Mouse (Mus musculus) kidney, adult 18-20 months (tissue): ENCODE measurements around the gene Hmgb1.

Source experiments
- DNase-seq: peaks from one replicate; pipeline ENCODE4 v3.0.0; 2021

Hmgb1 gene

DNA sequence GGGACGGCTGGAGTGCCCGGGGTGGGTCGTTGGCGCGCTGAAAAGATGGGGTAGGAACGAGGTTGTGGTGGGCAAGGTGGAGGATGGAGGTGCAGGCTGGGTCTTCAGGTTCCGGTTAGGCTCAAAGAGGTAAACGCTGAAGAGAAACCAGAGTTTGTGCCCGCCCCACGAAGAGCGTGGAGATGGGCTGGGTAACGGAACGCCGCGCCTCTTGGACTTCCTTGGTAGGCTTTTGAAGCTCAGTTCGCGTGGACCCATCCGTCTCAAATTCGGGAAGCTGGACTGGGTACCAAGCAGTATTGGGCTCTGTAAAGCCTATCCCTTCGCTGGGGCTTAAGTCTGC lies 526 bp upstream of the Hmgb1 start:
- DNase-seq, result no peak

DNA sequence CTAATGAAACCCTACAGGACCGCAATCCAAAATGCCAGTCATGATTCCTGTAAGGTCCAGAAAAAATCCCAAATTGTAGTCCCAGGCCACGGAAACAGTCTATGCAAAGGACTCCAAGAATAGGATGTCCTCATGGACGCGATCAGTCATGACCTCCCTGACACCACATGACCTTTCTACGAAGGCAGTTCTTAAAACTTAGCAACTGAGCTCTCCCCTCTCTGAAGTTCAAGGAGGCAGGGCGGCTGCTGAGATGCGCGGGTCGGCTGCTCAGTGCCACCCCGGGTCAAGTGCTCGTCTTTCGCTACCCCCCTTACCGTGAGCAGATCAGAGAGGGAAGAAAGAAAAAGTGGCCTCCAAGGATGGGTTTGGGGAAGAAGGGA lies 577 bp downstream of the Hmgb1 start:
- no peak for DNase-seq

DNA sequence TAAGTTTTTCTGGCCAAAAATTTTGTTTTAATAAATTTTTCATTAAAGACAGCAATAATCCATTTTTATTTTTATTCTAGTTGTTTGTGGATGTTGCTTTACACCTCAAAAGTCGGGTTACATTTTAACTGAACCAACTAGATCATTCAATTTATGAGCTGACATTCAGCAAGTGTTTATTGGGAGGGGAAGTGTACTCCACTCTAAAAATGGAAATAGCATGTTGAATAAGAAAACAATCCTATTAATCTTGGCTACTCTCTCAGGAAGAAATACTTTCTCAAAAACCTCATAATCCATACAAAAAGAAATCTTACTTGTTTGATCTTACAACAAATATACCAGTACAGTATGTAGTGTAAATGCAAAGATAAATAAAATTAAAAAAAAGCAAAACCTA lies 1.2 kb downstream of the Hmgb1 start:
- DNase-seq, result no peak

DNA sequence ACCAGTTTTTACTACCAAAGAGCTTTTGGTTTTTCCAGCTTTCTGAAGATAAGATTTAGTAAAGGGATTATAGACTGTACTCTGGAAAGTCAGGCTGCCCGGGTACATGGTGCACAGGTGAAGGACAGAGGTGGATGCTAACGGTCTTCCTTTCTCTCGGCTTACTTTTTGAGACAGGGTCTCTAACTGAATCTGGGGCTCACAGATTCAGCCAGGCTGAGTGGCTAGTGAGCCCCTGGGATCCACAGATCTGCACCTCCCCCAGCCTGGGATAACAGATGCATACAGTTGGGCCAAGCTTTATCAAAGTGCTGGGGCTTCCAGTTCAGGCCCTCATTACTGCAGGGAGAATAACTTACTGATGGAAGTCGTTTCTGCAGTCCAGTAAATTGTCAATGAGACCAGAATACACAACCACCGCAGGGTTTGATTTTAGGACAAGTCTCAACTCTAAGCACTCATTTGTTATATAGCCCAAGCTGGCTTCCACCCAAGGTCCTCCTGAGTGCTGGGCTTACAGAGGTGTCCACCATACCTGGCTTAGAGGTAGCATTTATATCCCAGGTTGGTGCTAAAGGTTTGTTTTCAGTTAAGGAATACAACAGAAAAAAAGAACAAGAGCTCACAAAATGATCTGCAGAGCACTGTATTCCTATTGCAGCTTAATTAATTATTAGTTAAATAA lies 2.0 kb downstream of the Hmgb1 start:
- no peak for DNase-seq

DNA sequence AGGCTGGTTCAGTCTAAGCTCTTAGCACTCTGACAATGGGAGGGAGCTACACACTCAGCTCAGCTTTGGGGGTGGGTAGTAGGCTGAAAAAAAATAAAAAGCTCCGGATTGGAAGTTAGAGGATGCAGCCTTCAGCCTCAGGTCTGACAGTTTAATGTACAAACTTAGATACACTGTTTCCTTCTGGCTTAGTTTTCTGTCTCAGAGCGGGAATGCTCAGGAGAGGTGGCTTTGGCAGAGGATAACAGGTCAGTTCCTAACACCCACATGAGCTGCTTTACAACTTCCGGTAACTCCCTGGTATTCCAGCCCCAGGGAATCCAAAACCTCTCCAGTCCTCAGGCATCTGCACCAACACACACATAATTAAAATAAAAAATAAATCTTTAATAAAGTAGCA lies 4.5 kb downstream of the Hmgb1 start:
- no peak for DNase-seq

DNA sequence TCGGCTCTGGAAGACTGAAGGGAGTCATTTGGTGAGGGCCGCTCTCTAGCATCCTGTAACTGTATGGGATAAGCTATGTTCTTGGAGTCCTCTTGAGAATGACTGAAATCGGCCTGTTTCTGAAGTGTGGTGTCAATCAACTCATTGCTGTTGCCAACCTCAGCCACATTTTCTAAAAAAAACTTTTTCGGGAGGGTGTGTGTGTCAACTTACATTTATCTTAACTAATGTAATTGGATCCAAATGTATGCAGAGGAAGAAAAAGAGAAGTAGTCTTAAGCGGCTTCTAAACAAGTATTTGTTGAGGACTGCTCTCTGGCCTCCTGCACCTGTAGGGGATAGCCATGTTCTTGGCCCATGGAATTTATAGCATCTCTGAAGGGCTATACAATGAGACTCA lies 6.2 kb downstream of the Hmgb1 start:
- no peak for DNase-seq

DNA sequence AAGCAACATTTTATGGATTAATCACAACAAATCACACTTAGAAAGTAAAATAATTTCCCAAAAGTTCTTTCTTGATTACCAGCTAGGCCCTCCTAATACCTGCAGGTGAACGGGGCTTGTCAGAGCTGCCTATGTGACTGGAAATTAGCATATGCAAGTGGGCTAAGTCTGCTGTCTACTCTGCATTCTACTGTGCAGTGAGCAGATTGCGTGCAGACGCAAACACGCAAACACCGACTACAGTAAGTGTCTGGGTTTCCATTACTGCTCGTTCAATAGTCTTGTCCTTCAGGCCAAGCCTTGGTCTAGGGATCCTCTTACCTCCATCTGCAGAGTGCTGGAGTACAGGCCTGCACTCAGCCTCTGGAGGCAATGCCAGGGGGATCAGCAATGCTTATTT lies 8.6 kb downstream of the Hmgb1 start:
- DNase-seq, result no peak

DNA sequence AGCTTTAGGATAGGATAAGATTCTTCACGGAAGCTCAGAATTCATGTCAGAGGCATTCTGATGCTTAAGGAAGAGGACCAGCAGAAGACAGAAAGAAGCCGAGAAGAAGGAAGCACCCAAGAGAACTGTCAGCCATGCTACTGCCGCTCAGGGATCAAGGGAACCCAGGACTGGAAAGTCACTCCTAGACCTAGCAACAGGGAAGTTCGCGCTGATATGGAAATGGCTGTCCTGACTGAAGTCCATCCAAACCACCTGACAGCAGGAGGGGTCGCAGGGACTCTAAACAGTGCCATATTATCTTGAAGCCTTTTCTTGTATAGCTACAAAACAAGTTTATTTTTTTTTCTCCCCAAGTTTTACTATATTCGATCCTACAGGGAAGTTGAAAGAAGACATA lies 9.8 kb downstream of the Hmgb1 start:
- DNase-seq, result no peak

DNA sequence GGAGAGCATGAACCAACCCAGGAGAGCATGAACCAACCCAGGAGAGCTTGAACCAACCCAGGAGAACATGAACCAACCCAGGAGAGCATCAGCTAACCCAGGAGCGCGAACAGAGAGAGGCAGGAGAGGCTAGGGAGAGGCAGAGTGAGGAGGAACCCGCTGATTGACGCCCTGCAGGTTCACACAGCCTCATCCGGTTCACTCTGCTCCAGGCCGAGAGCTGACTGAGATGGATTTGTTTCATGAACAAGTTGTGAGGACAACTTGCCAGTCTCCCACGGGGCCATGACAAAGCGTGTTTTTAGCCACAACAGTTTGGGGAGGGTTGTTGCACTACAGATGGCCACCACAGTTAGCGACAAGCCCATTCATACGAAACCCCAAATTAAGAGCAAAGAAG lies 12.0 kb downstream of the Hmgb1 start:
- DNase-seq, result no peak

DNA sequence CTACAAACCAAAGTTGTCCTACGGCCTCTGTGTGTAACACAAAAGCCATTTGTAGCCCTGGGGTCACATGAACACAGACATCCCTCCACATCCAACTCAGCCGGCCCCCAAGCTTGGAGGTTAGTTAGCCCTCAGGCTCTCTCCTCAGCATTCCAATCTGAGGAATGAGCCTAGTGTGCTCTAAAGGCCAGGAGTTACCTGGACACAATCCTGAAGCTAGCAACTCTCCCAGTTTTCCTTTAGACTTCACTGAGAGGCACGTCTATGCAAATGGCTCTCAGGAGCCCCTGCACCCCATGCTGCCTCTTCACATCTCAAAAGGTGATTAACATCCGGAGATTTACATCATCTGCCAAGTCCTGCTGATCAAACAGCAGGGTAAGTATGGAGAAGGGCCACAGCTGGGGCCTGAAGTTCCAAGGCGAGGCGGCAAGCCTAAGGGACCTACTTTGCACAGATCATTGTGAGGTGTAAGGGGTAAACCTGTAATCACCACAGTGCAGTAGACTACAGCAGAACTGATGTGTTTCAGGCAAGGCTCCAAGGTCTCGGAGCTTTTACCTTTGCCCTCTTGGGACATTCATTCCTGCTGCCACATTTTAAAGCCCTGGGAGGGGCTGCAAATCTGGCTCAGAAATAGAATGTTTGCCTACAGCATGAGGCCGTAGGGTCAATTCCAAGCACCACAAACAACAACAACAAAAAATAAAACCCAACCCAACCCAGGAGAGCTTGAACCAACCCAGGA lies 13.3 kb downstream of the Hmgb1 start:
- DNase-seq, result peak; percentile 43

DNA sequence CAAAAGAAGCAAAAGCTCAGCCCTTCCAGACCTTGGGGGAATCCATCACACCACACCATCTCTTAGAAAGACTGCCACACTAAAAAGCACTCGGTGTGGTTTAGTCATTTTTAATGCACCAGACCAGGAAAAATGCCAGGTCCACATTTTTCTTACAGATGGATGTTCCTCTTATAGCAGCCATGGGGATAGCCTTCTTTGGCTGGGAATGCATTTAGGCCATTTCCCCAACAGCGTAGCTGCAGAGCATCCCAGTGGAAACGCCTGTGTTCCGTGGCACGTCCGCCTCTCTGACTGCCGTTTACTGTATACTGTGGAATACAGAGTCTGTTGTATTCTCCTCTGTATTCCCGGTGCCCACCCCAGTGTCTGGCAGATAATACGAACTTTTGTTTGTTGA lies 15.5 kb downstream of the Hmgb1 start:
- DNase-seq, result no peak

DNA sequence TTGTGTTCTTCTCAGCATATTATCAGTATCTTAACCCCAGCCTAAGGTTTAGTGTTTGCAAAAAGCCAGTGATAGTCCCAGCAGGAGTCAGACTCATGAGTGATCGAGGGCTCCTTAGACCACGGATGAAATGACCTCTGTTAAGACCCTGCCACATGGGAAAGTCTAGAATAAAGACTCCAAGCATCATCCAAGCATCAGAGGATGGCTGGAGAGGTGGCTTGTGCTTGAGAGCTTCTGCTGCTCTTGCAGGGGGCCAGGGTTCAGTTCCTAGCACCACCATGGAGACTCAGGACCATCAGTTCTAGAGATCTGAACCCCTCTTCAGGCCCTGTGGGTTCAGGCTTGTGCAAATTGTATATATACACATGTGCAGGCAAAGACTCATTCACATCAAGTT lies 16.2 kb downstream of the Hmgb1 start:
- no peak for DNase-seq

DNA sequence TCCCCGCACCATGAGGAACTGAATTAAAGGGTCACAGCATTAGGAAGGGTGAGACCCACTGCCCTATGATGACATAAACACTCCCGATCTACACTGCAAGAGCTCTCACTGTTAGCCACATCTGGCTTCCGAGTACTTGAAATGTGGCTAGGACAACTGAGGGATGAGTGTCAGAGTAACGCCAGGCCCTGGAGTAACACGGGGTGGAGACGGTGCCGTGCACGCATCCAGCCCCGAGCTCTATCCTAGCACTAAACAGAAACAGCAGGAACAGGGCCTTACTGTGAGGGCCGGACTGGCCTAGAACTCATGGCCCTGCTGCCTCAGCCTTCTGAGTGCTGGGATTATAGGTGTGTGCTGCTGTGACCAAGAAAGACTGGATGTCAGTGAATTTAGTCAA lies 18.3 kb downstream of the Hmgb1 start:
- DNase-seq, result no peak

DNA sequence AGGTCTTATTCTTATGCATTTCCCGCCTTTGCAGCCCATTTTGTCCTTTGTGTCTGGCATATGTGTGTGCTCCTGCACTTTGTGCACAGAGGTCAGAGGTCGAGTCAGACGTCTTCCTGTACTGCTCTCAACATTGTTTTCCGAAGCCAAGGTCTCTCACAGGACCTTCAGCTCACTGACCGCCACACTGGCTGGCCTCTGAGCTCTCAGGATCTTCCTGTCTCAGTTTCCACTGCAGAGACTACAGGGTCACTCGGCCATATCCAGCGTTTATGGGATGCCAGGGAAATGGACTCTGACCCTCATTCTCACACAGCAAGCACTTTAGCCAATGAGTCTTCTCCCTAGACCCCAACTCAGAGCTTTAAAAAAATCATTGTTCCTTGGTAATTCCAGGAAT lies 19.4 kb downstream of the Hmgb1 start:
- DNase-seq, result peak; percentile 39

DNA sequence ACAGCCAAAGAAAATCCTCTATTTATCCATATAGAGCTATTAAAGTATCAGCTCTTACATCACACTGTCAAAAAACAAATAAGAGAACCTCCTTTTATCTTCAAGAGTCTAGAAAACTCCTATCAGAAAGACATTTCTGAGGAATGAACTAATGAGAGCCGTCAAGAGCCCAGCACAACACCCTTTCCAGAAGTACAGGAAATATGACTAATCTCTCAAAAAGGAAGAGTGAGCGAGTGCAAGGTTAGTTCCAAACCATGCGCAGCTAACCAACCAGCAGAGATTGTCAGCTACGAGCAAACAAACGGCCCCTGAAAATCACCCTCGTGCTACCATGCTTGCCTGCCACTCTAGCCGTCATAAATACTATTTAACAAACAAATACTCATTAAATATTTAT lies 21.4 kb downstream of the Hmgb1 start:
- no peak for DNase-seq

DNA sequence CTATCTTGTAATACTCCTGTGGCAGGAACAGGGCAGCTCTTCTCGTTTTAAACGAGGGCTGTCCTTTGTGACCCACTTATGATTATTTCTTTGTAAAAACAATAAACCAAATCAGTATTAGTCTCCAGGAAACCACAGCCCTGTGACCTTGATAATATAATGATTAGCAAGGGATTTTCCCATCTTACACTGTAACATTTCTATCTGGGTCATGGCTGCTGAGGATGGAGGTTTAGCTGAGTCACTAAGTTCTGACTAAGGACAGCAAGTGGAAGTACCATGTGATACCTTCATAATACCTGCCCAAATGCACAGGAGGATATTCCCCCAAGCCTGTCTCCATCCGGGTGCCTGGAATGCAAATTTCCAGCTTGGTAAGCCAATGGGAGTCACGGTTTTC lies 23.8 kb downstream of the Hmgb1 start:
- no peak for DNase-seq

DNA sequence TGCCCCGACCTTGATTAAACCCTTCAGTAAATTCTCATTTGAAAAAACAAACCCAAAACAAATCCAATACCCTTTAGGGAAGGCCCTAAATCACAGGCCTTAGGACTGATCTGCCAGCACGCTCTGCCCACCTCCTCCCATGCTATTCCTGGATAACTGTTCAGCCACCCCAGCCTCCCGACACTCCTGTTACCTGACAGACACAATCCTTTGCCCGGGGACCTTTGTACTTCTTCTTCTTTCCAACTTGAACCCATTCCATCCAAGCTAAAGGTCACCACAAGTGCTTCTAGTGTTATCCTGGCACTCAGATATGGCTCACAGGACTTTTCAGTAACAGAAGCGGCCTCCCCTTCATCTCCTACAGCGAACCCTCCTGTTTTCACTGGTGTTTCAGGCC lies 25.3 kb downstream of the Hmgb1 start:
- peak; percentile 29 for DNase-seq

DNA sequence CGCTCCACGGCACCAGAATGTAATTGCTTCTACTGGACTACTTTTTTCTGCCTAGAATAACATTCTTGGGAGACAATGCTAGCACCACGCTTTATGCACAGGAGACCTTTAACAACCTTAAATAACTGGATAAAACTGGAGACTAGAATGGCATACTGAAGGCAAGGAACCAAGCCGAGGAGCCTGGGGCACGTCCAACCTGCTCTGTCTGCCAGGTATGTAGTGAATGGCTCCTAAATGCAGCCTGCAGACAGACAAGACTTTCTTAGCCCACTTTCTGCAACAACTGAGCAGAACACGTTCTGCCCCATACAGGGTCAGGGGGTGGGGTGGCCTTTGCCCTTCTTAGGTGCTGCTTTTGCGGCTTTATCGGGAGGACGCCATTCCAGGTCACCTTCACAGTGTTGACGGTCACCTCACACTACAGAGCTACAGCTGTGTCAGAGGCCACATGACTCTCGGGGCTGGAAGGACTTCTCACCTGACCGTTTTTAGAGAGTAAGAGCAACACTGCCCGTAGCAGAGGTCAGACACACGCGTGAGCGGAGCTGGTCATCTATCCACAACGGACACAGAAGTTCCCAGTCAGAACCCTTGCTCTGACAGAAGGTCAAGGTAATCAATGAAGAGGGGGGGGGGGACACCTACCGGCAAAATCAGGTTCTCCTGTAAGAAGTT lies 27.3 kb downstream of the Hmgb1 start:
- peak; percentile 51 for DNase-seq

DNA sequence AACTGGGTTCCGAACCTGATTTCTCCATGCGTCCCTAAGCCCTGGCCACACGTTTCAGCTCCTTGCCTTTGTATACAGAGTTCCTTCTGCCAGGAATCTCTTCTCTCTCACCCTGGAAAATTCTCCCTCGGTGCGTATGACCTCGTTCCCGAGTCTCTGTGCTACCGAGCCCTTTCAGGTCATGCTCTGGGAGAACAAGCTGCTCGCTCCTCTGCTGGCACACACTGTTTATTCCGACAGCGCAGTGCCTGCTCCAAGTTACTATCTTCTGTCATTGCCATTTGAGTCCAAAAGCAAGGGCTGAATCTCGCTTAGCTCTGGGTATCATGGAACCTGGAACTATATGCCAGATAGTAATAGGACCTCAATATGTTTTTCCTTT lies 31.5 kb downstream of the Hmgb1 start:
- DNase-seq, result peak; percentile 41

DNA sequence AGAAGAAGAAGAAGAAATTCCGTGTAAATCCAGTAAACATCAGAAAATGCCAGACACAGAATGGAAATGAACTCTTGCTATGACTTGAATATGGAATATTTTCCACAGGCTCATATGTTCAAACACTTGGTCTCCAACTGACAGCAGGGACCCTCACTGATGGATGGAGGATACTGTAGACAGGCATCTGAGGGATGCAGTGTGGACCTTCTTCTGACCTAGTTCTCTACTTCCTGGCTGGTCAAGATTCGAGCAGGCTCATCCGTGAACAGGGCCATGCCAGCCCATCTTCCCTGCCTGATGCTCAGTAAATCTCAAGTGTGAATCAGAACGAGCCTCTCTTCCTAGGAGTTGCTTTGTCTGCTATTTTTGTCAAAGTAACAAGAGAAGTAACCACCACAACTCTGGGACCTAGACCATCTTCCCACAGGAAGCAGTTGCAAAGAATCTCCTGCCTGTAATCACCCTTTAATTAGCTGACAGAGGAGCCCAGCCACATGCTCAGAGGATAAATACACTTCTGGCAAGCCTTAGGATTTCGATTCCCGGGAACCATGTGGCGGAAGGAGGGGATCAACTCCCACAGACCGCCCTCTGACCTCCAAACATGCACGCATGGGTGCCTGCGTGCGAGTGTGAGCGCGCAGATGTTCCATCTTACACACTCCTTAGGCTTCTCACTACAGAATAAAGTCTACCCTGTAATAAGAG lies 32.1 kb downstream of the Hmgb1 start:
- no peak for DNase-seq

DNA sequence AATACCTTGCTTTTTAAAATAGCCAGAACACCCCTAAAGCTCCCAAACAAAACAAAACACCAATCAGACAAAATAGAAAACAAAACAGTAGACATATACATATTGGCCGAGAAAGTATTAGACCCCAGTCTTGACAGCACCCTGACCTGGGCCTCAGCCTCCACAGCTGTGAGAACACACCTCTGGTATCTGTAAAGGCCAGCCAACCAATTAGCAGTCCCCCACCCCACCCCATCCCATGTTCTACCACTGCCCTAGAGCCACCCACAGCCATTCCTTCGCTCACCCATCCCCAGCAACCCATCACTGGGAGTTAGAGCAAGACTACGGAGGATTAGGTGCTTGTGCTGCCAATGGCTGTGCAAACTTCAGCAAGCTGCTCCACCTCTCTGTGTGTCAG lies 33.4 kb downstream of the Hmgb1 start:
- DNase-seq, result no peak

DNA sequence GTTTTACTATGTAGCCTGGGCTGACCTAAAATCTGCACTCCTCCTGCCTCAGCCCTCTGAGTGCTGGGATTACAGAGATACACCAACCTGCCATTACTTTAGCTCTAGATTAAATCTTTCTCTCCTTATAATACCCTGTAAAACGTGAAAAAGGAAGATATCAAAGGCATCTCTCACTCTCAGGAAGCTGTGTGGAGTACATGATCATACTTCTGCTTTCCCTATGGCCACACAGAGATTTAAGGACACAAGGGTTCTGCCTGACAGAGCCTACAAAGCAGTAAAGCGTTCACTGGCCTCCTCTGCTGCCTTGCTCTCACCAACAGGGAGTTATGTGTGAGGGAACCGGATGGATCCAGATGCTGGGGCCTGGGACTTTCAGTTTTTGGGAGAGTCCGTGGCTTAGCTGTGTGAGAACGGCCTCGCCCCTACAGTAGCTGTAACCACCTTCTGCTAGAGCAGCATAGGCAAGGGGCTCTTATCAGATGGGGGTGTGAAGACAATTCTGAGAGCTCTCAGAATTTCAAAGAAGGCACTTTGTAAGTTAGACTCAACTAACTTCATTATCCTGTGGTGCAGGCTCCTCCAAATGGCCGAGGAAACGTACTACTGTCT lies 36.8 kb downstream of the Hmgb1 start:
- DNase-seq, result no peak

DNA sequence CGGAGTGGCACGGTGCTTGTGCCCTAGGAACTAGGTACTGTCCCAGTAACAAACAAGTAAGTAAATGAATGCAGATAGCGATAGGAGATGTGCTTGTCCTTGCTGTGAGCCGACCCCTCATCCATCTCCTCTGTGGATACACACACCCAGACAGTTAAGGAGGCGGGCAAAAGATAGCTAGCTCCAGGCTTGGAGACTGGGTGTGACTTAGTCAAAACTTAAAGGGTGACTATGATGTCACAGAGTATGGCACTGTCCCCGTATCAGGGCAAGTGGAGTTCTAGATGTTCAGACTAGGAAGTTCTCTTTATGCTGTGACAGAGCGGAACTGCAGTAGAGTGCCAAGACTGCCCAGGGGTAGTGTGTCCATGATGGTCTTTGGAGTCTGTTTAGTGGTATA lies 37.6 kb downstream of the Hmgb1 start:
- no peak for DNase-seq
